Mouse (Mus musculus) common myeloid progenitor, adult 5-6 weeks (primary cell): ENCODE measurements at regions not wholly inside any gene's neighbourhood (a gene's known extent, or its start where the extent isn't known, plus 50 kb on each side); places are given as distances from the start of the nearest gene placed in this dataset.
A peak's percentile ranks its signal among the peaks of the same experiment; 100 is the strongest.

Source experiments
- ATAC-seq: replicated peaks from 2 replicates; pipeline ENCODE4 v1.8.0; 2016; ENCODE audit warnings: low read depth, mild to moderate bottlenecking, moderate TSS enrichment, inconsistent platforms; ENCODE audit not compliant: poor library complexity, severe bottlenecking

DNA sequence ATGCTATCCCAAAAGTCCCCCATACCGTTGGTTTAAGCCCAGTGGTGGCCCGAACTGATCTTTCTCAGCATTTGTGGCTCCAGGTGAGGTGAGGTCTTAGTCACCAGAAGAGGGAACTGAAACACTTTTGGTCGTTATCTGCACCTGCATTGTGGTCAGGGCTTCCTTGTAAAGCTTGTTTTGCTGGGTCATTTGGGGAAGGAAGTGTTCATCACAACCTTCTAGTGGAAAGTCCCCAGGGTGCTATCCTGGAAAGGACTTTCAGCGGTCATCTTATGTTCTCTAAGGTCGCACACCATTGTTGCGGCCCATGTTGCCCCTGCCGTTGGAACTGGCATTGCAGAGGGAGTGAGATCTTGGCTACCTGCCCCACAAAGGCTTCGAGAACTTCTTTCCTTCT, 651.5 kb upstream of the Pcdh9 start:
- peak; percentile 52 for ATAC-seq

DNA sequence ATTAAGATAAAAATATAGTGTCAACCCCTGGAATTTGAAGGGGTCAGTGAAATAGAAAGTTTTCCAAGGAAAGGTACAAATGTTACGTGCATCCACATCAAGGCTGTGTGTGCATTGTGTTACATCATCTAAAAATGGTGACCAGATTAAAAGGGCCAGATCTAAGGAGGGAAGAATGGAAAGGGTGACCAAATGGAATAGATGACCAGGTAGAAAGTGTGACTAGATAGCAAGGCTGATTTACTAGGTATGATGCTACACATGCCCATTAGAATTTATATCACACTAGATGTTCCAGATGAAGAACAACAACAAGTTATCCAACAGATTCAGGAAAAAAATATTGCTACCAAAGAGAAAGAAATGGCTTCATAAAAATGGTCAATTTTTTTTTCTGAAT, 635.2 kb upstream of the Pcdh9 start:
- ATAC-seq, result no peak

DNA sequence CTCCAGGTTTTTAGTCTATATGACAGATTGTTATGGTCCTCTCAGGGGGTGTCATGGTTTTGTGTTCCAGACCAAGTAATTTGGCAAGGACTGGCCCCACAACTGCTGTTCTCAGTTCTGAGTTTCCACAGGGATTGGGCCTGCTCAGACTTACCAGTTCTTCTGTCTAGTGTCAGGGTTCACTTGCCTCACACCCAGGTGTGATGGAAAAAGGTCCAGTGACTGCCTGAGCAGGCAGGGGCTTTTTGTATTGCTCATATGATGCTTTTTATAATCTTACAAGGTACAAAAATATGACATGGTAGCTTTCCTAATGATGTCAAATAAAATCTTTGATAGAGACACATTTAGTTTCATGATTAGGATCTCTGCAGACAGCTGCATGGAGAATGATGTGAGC, 634.8 kb upstream of the Pcdh9 start:
- ATAC-seq, result no peak

DNA sequence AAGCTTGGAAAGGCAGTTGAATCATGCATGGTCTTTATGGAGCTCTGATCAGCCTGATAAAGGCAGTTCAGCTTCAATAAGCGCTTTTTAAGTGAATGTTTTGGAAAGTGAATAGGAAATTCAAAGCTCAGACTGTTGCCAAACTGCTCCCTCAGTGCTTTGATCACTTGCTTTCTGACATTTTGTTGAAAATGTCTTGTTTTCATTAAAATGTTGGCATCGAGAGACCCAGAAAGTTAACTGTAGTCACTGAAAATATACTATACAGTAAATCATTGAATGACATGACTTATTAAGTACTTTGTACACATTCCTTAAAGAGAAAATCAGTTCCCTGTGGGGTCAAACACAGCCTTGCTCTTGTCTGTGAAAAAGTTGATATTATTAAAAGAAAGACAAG, 631.5 kb upstream of the Pcdh9 start:
- ATAC-seq, result no peak

DNA sequence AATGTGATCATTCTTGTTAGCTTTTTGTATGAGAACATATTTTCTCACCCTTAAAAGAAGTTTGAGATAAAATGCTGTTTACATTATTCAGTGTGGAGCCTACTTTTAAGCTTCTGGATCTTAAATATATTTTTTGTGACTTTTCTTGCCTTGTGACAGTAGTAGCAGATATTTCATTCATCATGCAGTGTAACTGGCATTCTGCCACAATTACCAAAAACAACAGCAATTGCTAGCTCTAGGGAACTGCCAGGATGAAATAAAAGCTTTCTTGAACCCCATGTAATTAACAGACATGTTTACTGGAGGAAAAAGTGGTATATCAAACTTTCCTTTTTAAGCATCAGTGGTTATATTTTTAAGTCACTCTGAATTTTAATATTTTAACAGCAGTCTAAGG, 600.9 kb upstream of the Pcdh9 start:
- ATAC-seq, result no peak

DNA sequence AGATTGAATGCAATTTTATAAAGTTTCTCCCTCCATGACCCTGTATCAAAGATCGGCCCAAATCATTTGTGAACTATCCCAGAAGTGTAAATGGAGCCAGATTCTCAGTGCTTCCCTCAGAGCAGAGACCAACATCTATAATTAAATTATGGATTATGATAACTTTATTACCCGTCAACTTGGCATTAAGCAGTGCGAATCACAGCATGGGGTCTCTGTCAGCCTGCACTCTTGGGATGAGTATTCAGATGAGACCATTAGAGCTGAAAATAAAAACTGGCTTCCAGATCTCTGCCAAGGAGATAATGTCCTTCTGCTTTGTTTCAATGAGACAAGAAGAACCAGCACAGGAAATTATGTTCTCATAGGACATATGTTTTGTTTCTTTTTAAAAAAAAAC, 585.4 kb upstream of the Pcdh9 start:
- no peak for ATAC-seq

DNA sequence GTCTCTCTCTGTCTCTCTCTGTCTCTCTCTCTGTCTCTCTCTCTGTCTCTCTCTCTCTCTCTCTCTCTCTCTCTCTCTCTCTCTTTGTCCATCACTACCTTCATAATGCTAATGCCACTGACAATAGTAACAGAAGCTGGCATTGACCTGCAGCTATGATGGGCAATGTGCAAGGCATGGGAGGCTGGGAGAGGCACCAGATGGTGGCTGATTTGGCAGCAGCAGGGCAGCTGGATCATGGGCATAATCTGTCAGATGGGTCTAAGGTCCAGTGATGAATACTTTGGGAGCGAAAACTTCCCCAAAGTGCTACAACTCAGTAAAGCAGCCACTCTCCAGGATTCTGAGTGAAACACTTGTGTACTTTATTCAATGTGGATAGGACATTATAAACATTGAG, 582.7 kb upstream of the Pcdh9 start:
- no peak for ATAC-seq

DNA sequence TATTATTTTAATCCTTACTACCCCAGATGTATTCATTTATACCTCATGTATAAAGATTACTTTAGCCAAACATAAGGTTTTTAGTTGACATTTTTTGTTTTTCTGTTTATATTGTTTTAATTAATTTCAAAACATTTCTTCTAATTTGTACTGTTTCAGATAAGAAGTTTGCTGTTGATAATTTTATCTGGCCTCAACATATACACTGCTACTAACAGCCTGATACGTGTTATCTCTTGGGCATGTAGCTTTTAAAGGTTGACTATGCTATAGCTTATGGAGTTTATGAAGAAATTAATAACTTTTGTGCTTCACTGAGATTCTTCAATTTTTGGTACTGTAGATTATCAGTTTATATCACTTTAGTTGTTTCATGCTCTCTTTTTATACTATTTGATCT, 555.5 kb upstream of the Pcdh9 start:
- no peak for ATAC-seq

DNA sequence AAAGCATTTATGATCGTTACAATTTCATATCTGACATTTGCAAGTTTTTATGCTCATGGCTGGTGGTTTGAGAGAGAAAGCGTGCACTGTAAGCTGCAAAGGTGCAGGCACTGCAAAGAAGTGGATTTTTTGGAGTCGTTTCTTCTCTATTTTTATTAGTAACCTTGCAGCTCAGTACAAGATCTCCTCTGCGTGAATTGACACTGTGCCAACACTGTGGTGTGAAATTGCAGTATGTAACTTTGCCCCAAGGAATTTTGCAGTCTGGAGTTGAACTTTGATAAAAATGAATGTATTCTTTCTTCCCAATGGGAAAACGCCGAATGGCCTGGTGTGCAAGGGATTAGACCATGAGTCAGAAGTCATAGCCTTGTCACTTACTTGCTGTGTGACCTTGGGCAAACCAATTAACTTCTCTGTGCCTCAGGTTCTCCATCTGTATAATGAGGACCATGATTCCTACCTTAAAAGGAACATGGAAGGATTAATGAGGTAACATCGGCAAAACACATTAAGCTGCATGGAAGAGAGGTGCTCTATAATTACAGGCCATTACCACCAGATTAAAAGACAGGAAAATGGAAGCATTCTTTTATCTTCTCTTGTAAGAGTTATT, 543.0 kb upstream of the Pcdh9 start:
- no peak for ATAC-seq

DNA sequence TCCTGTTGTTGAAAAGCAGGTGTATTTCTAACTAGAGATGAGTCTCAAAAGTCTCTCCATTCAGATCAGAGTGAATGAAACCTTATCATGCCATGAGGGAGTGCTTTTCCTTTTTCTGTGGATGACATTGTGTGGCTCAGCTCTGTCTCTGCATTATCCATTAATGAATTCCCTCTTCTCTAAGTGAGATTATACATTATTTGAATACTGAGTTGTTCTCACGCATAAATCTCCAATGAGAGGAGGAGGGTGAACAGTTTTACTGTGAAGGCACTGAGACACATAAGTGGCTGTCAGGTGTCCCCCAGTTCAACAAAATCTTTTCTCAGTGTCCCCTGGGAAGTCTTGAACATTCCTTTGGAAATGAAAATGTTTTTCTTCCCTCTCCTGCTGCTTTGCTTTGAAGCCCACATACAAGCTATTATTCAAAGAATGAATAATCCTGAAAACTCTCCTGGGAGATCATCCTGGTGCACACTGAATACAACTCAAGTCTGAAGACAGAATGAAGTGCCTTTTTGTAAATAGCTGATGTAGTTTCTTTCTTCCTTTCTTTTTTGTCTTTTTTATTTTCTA, 537.2 kb upstream of the Pcdh9 start:
- ATAC-seq, result no peak
